Mouse (Mus musculus): ENCODE measurements around the gene Zfp362. TPM values are rescaled to one million over a fixed set of nuclear protein-coding genes. Genes with fewer than 3 reads are reported as not detected.

The Zfp362 gene
- total RNA-seq, 2 experiments from 2014 or later = 11.9 to 12.0 TPM

DNA sequence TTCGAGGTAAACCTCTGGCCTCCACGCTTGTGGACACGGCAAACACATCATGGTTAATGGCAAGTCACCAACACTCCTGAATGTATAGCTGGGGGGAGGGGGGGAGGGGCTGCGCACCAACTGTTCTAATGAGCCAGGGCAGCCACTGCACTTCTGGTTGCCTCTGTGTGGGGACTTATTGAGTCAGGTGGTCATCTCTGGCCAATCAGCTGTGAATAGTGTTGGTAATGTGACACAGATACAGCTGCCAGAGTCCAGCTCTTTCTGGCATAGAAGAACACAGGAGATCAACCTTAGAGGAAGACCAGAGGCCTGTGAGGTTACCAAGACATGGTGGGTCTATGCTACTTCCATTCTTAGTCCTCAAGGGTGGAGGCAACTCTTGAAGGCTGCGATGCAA lies 35.1 kb downstream of the Zfp362 start:
- intact Hi-C loops (cut with DNase I; ENCODE audit: low total_unique reads) = loop anchor here (10.0 kb wide), 1 partner anchor 156 kb away; the partner anchor contains the start of genes Tlr12 and Zscan20
- no peak for DNase-seq

DNA sequence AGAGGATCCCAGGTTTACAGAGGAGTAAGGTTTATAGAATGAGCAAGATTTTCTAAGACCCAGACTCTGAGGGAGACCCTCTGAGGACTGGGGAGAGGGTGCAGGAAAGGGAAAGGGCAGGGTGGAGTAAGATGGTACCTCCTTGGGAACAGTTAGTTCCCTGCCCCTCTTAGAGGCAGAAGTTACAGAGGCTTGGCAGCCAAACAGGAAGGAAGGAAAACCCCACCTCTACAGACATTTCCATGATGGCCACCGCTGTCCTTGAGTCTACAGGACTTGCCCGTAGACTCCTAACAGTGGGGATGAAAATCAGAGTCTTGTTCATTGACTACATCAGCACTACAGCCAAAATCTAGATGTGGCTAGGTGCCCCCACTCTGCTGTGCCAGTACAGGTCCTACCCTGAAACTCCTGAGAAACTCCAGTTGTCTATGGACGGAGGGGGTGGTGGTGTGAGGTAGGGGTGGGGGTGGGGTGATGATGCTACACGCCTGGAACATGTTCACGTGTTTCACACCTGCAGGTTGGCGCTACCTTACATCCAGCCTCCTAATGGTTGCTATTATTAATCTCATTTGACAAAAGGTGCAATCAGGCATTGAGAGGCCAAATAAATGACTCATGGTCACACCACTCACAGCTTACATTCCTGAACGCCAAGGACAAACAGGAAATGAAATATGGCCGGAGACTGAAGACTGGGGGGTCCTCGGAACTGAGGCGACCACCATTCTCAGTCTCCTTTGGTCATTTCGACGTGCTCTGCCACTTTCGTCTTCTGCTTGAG lies 36.1 kb downstream of the Zfp362 start:
- no peak for DNase-seq
- intact Hi-C loops (cut with DNase I; ENCODE audit: low total_unique reads) = loop anchor here (10.0 kb wide), 1 partner anchor 155 kb away; the partner anchor contains the start of genes Tlr12 and Zscan20

DNA sequence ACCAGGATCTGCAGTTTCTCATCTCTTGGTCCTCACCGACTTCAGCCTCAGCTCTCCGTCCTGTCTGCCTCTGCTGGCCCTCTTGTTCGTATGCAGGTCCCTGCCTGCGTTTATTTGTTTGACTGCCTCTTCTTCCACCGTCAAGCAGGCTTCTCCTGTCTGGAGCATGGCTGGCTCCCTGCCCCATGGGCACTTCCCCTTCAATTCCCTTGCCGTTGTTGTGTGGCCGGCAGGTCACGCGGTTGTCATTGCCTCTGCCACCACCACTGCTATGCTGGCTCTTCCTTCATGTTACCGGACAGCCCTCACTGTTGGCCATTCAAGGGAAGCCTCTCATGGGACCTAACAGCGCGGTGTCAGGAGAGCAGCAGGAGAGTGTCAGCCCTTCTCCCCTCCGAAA lies 37.7 kb downstream of the Zfp362 start:
- intact Hi-C loops (cut with DNase I; ENCODE audit: low total_unique reads) = no loop called here
- DNase-seq = no peak

DNA sequence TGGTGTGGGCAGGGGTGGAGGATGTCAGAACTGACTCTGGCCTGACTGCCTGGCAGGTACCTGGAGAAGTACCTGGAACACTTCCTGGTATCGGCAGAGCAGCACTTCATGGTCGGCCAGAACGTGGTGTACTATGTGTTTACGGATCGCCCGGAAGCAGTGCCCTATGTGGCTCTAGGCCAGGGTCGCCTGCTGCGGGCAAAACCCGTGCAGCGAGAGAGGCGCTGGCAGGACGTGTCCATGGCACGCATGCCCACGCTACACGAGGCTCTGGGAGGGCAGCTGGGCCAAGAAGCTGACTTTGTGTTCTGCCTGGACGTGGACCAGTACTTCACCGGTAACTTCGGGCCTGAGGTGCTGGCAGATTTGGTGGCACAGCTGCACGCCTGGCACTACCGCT lies 38.9 kb downstream of the Zfp362 start:
- DNase-seq = no peak
- intact Hi-C loops (cut with DNase I; ENCODE audit: low total_unique reads) = loop anchor here (2.0 kb wide), 1 partner anchor 88 kb away; no protein-coding TSS in a partner anchor

DNA sequence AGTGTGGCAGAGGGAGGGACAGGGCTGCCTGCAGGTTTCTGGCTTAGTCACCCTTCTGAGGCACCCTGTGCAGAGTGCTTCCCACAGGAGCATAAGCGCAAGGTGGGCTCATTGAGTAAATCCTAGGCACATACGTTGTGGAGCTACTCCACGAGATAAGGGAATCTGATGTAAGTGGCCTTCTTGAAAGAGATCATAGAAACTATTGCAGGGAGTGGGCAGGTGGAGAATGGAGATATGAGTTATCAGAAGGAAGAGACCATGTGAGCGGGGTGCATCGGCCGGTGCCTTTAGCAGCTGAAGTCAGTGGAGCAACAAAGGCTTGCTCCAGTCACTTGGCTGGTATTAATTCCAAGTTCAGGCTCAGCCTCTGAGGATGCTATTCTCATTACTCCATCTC lies 45.8 kb downstream of the Zfp362 start:
- intact Hi-C loops (cut with DNase I; ENCODE audit: low total_unique reads) = no loop called here
- no peak for DNase-seq

DNA sequence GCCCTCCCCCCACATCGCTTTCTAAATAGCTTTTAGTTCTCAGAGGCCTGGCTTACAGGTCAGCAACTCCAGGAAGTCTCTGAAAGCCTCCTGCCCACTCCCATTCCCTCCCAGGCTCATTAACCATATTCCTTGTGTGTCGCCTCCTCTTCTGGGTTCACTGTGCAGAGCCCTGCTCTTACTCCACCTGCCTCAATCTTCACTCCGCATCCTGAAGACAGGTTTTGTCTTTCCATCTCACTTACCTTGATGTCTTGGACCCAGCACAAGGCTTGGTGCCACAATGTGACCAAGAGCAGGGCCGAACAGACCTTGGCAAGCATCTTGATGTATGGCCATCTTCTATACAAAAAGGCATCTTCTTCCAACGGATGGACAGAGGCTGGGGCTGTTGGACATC lies 46.6 kb downstream of the Zfp362 start:
- intact Hi-C loops (cut with DNase I; ENCODE audit: low total_unique reads) = no loop called here
- no peak for DNase-seq

DNA sequence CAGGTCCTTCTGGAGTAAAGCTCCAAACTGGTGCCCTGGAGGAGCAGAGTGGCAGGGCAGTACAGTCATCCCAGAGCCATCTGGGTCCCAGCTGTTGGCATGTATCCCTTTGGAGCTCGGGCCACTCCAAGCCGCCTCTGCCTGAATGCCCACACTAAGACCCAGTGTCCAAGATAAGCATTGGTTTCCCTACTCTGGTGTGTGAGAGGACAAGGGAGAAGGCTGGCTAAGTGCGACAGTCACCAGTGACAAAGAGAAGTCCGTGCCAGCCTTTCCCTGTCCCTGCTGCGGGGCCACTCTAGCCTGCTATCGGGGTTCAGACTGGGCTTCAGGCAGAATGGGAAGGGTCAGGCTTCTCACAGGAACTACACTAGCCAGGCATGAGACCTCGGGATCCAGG lies 49.9 kb downstream of the Zfp362 start:
- intact Hi-C loops (cut with DNase I; ENCODE audit: low total_unique reads) = no loop called here
- DNase-seq = no peak

DNA sequence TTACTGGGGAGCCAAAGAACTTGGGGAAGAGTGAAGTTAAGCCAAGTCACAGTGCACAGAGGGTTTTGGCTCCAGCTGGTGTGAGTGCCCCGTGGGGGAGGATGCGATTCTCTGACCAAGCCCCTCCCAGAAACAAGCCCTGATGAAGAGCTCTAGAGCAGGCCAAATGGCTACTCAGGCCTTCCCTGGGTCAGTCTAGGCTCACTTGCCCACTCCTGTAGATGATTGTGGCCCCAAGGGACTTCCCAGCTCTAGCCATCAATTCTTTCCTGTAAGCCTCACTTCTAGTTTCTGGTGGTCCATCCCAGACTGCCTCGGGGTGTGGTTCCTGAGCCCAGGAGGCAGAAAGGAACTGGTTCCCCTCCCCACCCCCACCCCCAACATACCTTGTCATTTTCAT lies 50.8 kb downstream of the Zfp362 start, which contains the start of gene A3galt2:
TSS of gene A3galt2 (plus strand) at position 301 of the 400 bp plus-strand sequence.
- intact Hi-C loops (cut with DNase I; ENCODE audit: low total_unique reads) = no loop called here
- DNase-seq = no peak

DNA sequence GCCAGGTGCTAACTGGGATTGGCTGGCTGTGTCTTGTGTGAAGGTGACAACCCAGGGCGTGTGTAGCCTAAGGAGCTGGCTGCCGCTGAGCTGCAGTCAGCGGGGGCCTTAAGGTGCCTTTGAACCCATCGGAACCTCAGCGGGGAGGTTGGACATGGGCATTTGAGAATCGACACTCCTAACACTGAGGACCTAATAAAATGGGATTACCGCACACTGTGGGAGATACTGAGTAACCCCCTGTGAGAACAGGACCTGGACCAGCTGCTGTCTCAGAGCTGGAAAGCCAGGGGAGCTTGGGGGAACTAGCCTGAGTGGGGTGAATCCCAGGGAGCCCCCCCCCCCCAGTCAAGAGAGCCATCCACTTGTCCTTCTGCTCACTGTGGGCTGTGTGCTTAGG lies 52.3 kb downstream of the Zfp362 start:
- intact Hi-C loops (cut with DNase I; ENCODE audit: low total_unique reads) = no loop called here
- no peak for DNase-seq

DNA sequence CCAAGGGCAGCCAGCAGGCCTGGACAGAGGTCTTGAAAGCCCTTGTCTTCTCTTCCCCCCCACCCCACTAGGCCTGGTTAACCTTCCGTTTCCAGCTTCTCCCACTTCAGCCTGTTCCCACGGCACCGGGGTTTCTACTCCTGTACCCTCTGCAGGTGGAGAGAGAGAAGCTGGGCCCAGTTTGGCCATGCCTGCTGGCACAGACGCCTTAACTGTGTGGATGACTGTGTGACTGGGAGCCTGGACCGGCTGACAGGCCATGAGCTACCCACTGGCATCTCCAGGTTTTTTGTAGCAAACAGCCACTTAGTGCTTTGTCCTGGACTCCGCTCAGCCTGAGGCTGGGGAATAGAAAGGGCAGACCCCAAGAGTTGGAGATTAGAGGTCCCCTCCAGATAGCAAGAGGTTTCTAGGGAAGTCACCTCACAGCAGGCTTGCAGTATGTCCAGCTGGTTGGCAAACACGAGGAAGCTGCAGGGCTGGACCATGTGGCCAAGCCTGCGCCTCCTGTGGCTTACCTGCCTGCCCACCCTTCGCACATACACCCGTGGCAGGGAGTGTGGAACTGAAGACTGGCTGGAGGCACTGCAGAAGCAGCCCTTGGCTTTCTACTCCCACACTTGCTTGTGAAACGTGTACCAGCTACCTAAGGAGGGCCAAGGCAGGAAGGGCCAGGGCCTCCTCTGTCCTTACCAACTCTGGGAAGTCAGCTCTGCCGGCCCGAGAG lies 53.7 kb downstream of the Zfp362 start:
- DNase-seq = no peak
- intact Hi-C loops (cut with DNase I; ENCODE audit: low total_unique reads) = no loop called here

DNA sequence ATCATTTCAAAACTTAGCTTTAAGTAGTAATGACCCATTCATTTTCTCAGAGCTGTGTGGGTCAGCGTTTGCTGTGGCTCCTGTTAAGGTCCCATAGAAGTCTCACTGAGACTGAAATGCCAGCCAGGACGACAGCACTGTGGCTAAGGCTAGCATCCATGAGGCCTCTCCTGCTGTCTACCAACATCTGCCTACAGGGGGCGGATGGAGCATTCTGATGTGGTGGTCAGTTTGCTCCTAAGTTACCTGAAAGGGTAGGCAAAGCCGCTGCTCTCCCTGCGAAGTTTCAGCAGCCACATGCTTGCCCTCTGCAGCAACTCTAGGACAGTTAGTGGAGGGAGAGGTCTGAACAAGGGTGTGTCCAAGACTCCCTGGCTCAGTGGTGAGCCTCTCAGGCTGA lies 54.8 kb downstream of the Zfp362 start:
- intact Hi-C loops (cut with DNase I; ENCODE audit: low total_unique reads) = no loop called here
- DNase-seq = no peak

DNA sequence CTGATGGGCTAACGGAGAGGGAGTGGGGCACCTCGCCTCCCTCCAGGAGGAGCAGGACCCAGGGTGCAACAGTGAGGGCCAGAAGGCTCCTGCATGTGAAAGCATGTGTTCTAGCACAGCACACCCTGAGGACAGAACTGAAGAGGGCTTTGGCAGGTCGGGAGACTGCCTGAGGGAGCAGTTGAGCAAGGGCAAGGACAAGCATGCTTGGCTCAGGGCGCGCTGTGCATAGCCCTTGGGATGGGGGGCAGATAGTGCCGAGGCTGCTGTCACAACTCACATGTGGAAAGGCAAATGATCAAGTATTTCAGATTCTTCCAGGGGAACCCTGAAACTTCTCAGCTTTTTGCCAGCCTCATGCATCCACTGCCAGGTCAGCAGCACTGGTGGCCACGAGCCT lies 57.5 kb downstream of the Zfp362 start:
- DNase-seq = no peak
- intact Hi-C loops (cut with DNase I; ENCODE audit: low total_unique reads) = no loop called here

DNA sequence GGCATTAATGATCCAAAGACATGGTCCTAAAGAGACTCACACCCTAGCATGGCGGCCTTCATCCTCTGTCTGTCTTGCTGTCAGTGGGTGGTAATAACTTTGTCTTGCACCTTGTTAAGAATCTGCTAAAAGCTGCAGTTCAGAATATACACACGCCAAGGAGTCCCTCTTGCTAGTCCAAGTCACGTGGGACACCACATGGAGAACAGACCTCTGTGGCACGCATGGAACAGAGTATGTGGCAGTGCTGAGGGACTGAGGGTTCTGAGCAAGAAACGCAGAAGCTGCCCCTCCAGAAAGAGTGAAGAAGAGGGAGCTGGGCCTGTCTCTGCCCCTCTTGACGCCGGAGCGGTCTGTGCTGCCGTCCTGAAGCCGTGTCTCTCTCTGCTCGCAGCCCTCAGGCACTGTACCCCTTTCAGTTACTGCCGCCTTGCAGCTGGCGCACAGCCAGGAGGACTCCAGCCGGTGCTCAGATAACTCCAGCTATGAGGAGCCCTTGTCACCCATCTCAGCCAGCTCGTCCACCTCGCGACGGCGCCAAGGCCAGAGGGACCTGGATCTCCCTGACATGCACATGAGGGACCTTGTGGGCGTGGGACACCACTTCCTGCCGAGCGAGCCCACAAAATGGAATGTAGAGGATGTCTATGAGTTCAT lies 58.1 kb downstream of the Zfp362 start:
- no peak for DNase-seq

DNA sequence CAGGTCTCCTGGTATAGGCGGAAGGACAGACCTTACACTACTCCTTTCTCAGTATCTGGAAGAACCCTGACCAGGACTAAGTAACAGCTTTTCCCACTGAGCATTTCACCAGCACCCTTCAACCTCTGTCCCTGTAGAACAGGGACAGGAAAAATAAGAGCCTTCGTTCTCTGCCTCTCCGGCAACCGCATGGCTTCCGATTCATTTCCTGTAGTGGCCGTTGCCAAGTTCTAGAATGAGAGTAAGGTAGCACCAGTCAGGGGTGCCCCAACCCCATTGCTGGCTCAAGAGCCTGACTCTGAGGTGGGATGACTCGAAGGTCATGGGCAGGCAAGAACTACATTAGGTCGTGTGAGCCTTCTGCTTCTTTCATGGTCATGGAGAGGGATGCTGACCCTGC lies 60.7 kb downstream of the Zfp362 start:
- intact Hi-C loops (cut with DNase I; ENCODE audit: low total_unique reads) = no loop called here

More for the DNA sequence above, 58.1 kb downstream of the Zfp362 start:
- intact Hi-C loops (cut with DNase I; ENCODE audit: low total_unique reads) = no loop called here

DNA sequence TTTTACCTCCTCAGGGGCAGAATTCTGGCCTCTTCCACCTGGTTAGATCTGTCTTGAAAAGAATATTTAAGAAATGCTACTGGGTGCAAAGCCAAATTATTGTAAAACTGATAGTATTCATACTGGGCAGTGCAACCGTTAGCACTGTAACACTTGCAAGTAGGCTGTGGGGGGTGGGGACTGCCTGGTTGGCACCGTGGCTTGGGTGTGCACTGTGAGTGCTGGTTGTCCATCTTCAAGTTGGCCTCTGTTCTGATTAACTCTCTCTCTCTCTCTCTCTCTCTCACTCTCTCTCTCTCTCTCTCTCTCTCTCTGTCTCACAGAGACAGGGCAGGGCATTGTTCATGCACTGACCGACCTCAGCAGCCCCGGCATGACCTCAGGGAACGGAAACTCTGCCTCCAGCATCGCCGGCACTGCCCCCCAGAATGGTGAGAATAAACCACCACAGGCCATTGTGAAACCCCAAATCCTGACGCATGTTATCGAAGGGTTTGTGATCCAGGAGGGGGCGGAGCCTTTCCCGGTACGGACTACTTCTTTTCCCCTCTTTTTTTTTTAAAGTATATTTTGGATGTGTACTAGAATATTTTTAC lies 62.7 kb downstream of the Zfp362 start:
- DNase-seq = no peak
- intact Hi-C loops (cut with DNase I; ENCODE audit: low total_unique reads) = no loop called here

More for the DNA sequence above, 60.7 kb downstream of the Zfp362 start:
- no peak for DNase-seq

DNA sequence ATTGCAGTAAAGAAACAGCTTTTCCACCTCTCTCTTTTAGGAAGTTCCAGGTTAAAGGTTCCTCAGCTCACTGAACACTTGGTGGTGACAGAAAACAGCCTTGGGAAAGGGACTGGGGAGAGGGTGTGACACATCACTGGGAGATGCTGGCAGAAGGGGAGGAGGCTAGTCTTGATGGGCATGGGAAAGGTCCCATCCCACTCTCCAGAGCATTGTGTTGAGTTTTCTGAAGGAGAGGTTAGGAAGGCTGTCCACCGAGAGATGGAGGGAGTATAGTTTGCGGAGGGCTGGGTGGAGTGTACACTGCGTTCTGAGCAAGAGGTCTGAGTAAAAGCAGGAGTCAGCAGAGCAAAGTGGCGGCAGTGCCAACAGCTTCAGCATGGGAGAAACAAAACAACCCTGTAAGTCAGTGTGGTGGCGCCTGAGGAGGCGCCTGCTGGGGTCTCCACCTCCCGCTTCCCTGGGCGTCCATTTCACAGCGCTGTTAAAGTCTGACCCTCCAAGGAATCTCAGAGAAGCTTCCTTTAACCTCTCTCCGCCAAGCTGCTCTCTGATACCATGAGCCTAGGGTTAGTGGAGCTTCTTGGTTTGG lies 63.4 kb downstream of the Zfp362 start:
- no peak for DNase-seq
- intact Hi-C loops (cut with DNase I; ENCODE audit: low total_unique reads) = no loop called here

DNA sequence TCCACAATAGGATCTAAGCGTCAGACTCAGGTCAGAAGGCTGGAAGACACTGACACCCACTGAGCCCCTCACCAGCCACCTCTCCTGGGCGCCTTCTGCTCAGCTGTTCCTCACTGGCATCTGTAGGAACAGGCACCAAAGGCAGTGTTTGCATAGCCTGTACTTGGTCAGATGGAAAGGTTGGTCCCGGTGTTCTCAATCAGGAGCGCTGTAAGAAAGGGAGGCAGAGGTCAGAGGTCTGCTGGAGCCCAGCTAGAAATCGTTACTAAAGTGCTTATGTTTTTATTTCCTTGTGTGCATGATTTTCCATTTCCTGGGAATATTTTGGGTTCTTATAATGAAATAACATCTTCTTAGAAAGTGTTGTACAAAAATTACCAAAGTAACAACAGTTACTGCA lies 63.9 kb downstream of the Zfp362 start:
- intact Hi-C loops (cut with DNase I; ENCODE audit: low total_unique reads) = no loop called here

DNA sequence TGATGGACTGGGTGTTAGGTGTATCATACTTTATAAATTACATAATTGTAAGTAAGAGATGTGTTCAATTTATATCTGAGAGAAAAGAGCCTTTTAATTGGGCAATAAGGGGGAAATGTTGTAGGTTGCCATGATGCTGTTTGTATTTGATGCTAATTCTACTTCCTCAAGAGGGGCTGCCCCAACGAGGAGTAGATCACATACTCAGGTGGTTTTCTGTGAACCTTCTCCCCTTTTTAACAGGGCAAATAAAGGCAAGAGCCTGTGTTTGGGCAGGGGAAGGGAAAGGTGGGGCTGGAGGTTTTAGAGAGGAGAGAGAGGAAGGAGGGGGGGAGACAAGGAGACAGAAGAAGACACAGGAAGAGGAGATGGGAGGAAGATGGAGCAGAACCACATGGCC lies 65.0 kb downstream of the Zfp362 start:
- intact Hi-C loops (cut with DNase I; ENCODE audit: low total_unique reads) = no loop called here
- DNase-seq = no peak

More for the DNA sequence above, 63.9 kb downstream of the Zfp362 start:
- DNase-seq = no peak

DNA sequence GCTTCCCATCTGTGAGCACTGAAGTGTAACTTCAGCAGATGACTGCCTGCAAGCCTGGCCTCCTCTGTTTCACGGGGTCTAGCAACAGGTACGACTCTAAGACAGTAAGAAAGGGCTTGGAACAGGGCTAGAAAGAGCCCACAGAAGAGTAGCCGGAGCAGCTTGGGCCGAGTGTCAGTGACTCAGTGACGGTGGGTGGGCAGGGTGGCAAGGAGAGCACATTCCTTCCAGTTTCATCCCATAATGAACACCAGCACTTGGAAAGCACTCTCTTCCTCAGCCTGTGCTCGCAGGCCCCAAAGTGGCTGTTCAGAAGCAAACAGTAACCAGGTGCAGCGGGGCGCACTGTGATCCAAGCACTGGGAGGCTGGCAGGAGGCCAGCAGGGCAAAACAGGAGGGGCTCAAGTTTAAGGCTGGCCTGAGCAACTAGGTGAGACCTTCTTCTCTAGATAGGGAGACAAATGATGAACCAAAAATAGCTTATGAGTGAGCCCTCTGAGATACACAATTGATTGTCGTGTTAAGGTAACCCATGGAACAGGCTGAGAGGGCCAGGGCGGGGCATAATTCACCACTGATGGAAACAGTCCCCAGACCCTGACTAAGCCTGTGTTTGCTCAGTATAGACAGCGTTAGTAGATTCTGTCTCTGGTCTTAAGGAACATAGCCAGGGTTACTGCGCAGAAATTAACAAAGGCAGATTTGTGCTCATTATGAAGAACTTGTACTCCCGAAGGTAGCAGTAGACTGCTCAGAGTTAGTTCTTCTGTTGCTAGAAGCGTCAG lies 67.8 kb downstream of the Zfp362 start:
- DNase-seq = no peak
- intact Hi-C loops (cut with DNase I; ENCODE audit: low total_unique reads) = no loop called here
